Mouse (Mus musculus) heart, embryonic 14.5 days (tissue): Measurements from ENCODE around the gene Ilf2. TPM values are rescaled to one million over a fixed set of nuclear protein-coding genes. Genes with fewer than 3 reads are reported as not detected.

Experiments
- ATAC-seq: fragments of 200-750 bp; cut with Nextera tagmentation; 2 replicates; pipeline ENCODE4 v1.8.0; 2017; ENCODE audit warnings: low read depth, moderate TSS enrichment; ENCODE audit not compliant: insufficient number of reproducible peaks, insufficient read depth, low FRiP score
- H3K27ac ChIP-seq, 2 experiments: fragments of 200-500 bp in 1 of 2; fragments of 300-500 bp in 1 of 2; sonication (generic) in 1 of 2; replicated peaks in 1 of 2; 2 replicates each; pipeline ENCODE4 v1.5.1; 2012 to 2014; ENCODE audit warnings: low read depth in 2 of 2, low read length in 2 of 2, control low read depth in 1 of 2, mild to moderate bottlenecking in 1 of 2, mixed read lengths in 1 of 2; ENCODE audit not compliant: control insufficient read depth in 1 of 2, insufficient read depth in 1 of 2
- H3K27me3 ChIP-seq: fragments of 300-500 bp; sonication (generic); 2 replicates; pipeline ENCODE4 v1.6.1; 2014; ENCODE audit warnings: mild to moderate bottlenecking, low read length, control low read depth; ENCODE audit not compliant: control insufficient read depth, insufficient read depth
- H3K36me3 ChIP-seq: fragments of 300-500 bp; sonication (generic); 2 replicates; pipeline ENCODE4 v1.6.1; 2014; ENCODE audit warnings: mild to moderate bottlenecking, control low read depth, low read length, mixed read lengths; ENCODE audit not compliant: control insufficient read depth, insufficient read depth
- H3K4me1 ChIP-seq, 2 experiments: fragments of 200-500 bp in 1 of 2; fragments of 300-500 bp in 1 of 2; sonication (generic) in 1 of 2; 2 replicates each; pipeline ENCODE4 v1.6.1; 2012 to 2014; ENCODE audit warnings: low read length in 2 of 2, control low read depth in 1 of 2, mixed read lengths in 1 of 2; ENCODE audit not compliant: control insufficient read depth in 2 of 2, insufficient read depth in 2 of 2
- H3K4me2 ChIP-seq: fragments of 300-500 bp; sonication (generic); 2 replicates; pipeline ENCODE4 v1.6.1; 2014; ENCODE audit warnings: mild to moderate bottlenecking, low read length
- H3K4me3 ChIP-seq, 2 experiments: fragments of 200-500 bp in 1 of 2; fragments of 300-500 bp in 1 of 2; sonication (generic) in 1 of 2; 2 replicates each; pipeline ENCODE4 v1.5.1; 2012 to 2014; ENCODE audit warnings: low read length in 2 of 2, mild to moderate bottlenecking in 2 of 2, control low read depth in 1 of 2, low read depth in 1 of 2, moderate library complexity in 1 of 2; ENCODE audit not compliant: control insufficient read depth in 1 of 2, insufficient read depth in 1 of 2
- H3K9ac ChIP-seq: fragments of 300-500 bp; sonication (generic); 2 replicates; pipeline ENCODE4 v1.6.1; 2014; ENCODE audit warnings: mild to moderate bottlenecking, low read length
- H3K9me3 ChIP-seq: fragments of 300-500 bp; sonication (generic); 2 replicates; pipeline ENCODE4 v1.6.1; 2016; ENCODE audit warnings: low read length, control low read depth; ENCODE audit not compliant: control insufficient read depth
- WGBS: fragments of 180-500 bp; shearing (Covaris S2); extraction: QIAGEN DNeasy Blood & Tissue Kit; methylation state at CpG from one replicate; pipeline ENCODE4 v1.1.7; 2014; 5-methylcytosine and 5-hydroxymethylcytosine counted together
- polyA plus RNA-seq: library from polyadenylated mRNA; unstranded; fragments of >200 nt; fragmentation: Nextera tagmentation; extraction: Ambion mirVana; gene quantifications from 2 replicates; pipeline ENCODE4 v1.2.1, GENCODE M21; 2014

Ilf2 gene
- polyA plus RNA-seq, 1 experiment from 2014 or later, result 110 TPM

GRCm38 (mm10) chr3:90434073-90434730, 41.7 kb upstream of the Ilf2 start:
- H3K9me3 ChIP-seq, result no peaks in the 10 kb centered on the region
- H3K27ac ChIP-seq, result peak overlapping the region; percentile 70 to 96; a peak in 3 of 4 replicates
- H3K4me2 ChIP-seq, result peak overlapping the region; percentile 82
- H3K36me3 ChIP-seq, result 0 out of 2 replicates have a peak, but pooled peaks cover 10% of the 10 kb centered on the region
- H3K4me1 ChIP-seq, result peaks cover 0 to 25% of the 10 kb centered on the region in 2 experiments; a peak in 3 of 4 replicates
- no peak for ATAC-seq
- no peaks in the 10 kb centered on the region for H3K27me3 ChIP-seq
- H3K9ac ChIP-seq, result peak overlapping the region; percentile 68
- WGBS, result 53% methylated on average over 11 of the region's 11 CpGs
- H3K4me3 ChIP-seq, result peak overlapping the region; percentile 66 to 85; a peak in 3 of 4 replicates

GRCm38 (mm10) chr3:90437131-90437530, 38.8 kb upstream of the Ilf2 start:
- H3K4me1 ChIP-seq, result peaks cover 0 to 3% of the 10 kb centered on the region in 2 experiments; a peak in 3 of 4 replicates
- H3K4me2 ChIP-seq, result no peak overlapping the region
- H3K27ac ChIP-seq, result no peak overlapping the region
- H3K36me3 ChIP-seq, result no peaks in the 10 kb centered on the region
- ATAC-seq, result no peak
- H3K9ac ChIP-seq, result no peak overlapping the region
- H3K9me3 ChIP-seq, result no peaks in the 10 kb centered on the region
- whole genome bisulfite sequencing, result 52% methylated on average over 4 of the region's 4 CpGs
- H3K27me3 ChIP-seq, result no peaks in the 10 kb centered on the region
- no peak overlapping the region for H3K4me3 ChIP-seq

- Histone ChIP-seq H3K27me3 (no peaks in the 10 kb centered on the region), H3K36me3 (no peaks in the 10 kb centered on the region), H3K4me1 (peaks cover 2 to 3% of the 10 kb centered on the region in 2 experiments; a peak in 3 of 4 replicates), H3K4me2 (no peak overlapping the region), H3K4me3 (no peak overlapping the region), H3K27ac (no peak overlapping the region), H3K9me3 (no peaks in the 10 kb centered on the region), H3K9ac (no peak overlapping the region)
- ATAC-seq, result no peak
- WGBS, result 66% methylated on average over 2 of the region's 2 CpGs
Observed at GRCm38 (mm10) chr3:90440756-90441155, 35.2 kb upstream of the Ilf2 start.

GRCm38 (mm10) chr3:90443977-90444376, 31.9 kb upstream of the Ilf2 start:
- Histone ChIP-seq H3K9ac (no peak overlapping the region), H3K9me3 (no peaks in the 10 kb centered on the region), H3K4me3 (no peak overlapping the region), H3K36me3 (no peaks in the 10 kb centered on the region), H3K4me1 (peaks cover 13 to 15% of the 10 kb centered on the region in 2 experiments), H3K27me3 (no peaks in the 10 kb centered on the region), H3K27ac (no peak overlapping the region), H3K4me2 (no peak overlapping the region)
- 87% methylated on average over 3 of the region's 3 CpGs for WGBS
- no peak for ATAC-seq

GRCm38 (mm10) chr3:90445417-90446200, 30.3 kb upstream of the Ilf2 start:
- Histone ChIP-seq H3K27ac (peak overlapping the region; percentile 89 to 94), H3K4me3 (peak overlapping the region in 1 of 2 experiments; percentile 35; a peak in 1 of 4 replicates), H3K4me2 (peak overlapping the region; percentile 64), H3K9me3 (no peaks in the 10 kb centered on the region), H3K27me3 (no peaks in the 10 kb centered on the region), H3K9ac (peak overlapping the region; percentile 68), H3K4me1 (peaks cover 14 to 15% of the 10 kb centered on the region in 2 experiments), H3K36me3 (no peaks in the 10 kb centered on the region)
- 63% methylated on average over 11 of the region's 11 CpGs for WGBS
- ATAC-seq, result no peak

GRCm38 (mm10) chr3:90446389-90447122, 29.4 kb upstream of the Ilf2 start:
- Histone ChIP-seq H3K27ac (peak overlapping the region; percentile 94 to 97), H3K4me3 (peak overlapping the region; percentile 35 to 38), H3K9ac (peak overlapping the region; percentile 68), H3K4me2 (peak overlapping the region; percentile 64), H3K27me3 (no peaks in the 10 kb centered on the region), H3K9me3 (no peaks in the 10 kb centered on the region), H3K4me1 (peaks cover 23% of the 10 kb centered on the region in 2 experiments), H3K36me3 (no peaks in the 10 kb centered on the region)
- under 1% methylated on average over 16 of the region's 17 CpGs for WGBS
- peak; percentile 93 for ATAC-seq

GRCm38 (mm10) chr3:90447123-90447494, 28.8 kb upstream of the Ilf2 start:
- peak overlapping the region; percentile 68 for H3K9ac ChIP-seq
- peaks cover 23 to 24% of the 10 kb centered on the region in 2 experiments for H3K4me1 ChIP-seq
- no peaks in the 10 kb centered on the region for H3K27me3 ChIP-seq
- peak overlapping the region; percentile 94 to 97 for H3K27ac ChIP-seq
- WGBS, result 49% methylated on average over 7 of the region's 7 CpGs
- no peaks in the 10 kb centered on the region for H3K36me3 ChIP-seq
- H3K9me3 ChIP-seq, result no peaks in the 10 kb centered on the region
- peak; percentile 16; the same call in 1 of the 2 replicates for ATAC-seq
- H3K4me2 ChIP-seq, result peak overlapping the region; percentile 64
- peak overlapping the region; percentile 35 to 38; a peak in 3 of 4 replicates for H3K4me3 ChIP-seq
